Mouse (Mus musculus) CH12.LX (cell line): Measurements from ENCODE around the gene Cyp4f14.

Experiments
- BHLHE40 ChIP-seq: IDR thresholded peaks from 2 replicates; pipeline ENCODE4 v1.6.1; 2011; ENCODE audit warnings: mild to moderate bottlenecking, low read depth, low read length, improper control_type of control experiment
- CHD2 ChIP-seq: IDR thresholded peaks from 2 replicates; pipeline ENCODE4 v1.6.1; 2011; ENCODE audit warnings: low read length, improper control_type of control experiment
- CTCF ChIP-seq, 2 experiments: IDR thresholded peaks in 1 of 2; conservative IDR thresholded peaks in 1 of 2; 2 replicates each; pipeline ENCODE4 v1.5.1; 2011 to 2012; ENCODE audit warnings: low read depth in 2 of 2, low read length in 2 of 2, improper control_type of control experiment in 1 of 2, inconsistent platforms in 1 of 2, mild to moderate bottlenecking in 1 of 2, moderate library complexity in 1 of 2
- E2F4 ChIP-seq: IDR thresholded peaks from 2 replicates; pipeline ENCODE4 v1.6.1; 2011; ENCODE audit warnings: low read depth, low read length, improper control_type of control experiment; ENCODE audit not compliant: insufficient replicate concordance
- JUND ChIP-seq: conservative IDR thresholded peaks from 2 replicates; pipeline ENCODE4 v1.6.1; 2011; ENCODE audit warnings: low read depth, low read length, improper control_type of control experiment
- KAT2A ChIP-seq: IDR thresholded peaks from 2 replicates; pipeline ENCODE4 v1.6.1; 2012; ENCODE audit warnings: low read length, improper control_type of control experiment, inconsistent platforms; ENCODE audit not compliant: insufficient replicate concordance
- MAX ChIP-seq: IDR thresholded peaks from 2 replicates; pipeline ENCODE4 v1.6.1; 2011; ENCODE audit warnings: low read length, improper control_type of control experiment
- POLR2A ChIP-seq: IDR thresholded peaks from 2 replicates; pipeline ENCODE4 v1.6.1; 2011; ENCODE audit warnings: low read depth, mild to moderate bottlenecking, improper control_type of control experiment, low read length
- POLR2AphosphoS2 ChIP-seq: IDR thresholded peaks from 2 replicates; pipeline ENCODE4 v1.6.1; 2011; ENCODE audit warnings: low read depth, low read length, improper control_type of control experiment
- RCOR1 ChIP-seq: conservative IDR thresholded peaks from 2 replicates; pipeline ENCODE4 v1.6.1; 2012; ENCODE audit warnings: low read depth, mild to moderate bottlenecking, inconsistent platforms, low read length, improper control_type of control experiment
- UBTF ChIP-seq: IDR thresholded peaks from 2 replicates; pipeline ENCODE4 v1.6.1; 2012; ENCODE audit warnings: low read depth, mild to moderate bottlenecking, inconsistent platforms, low read length, improper control_type of control experiment, moderate library complexity
- ZC3H11A ChIP-seq: IDR thresholded peaks from 2 replicates; pipeline ENCODE4 v1.6.1; 2012; ENCODE audit warnings: low read depth, mild to moderate bottlenecking, inconsistent platforms, low read length, improper control_type of control experiment

DNA sequence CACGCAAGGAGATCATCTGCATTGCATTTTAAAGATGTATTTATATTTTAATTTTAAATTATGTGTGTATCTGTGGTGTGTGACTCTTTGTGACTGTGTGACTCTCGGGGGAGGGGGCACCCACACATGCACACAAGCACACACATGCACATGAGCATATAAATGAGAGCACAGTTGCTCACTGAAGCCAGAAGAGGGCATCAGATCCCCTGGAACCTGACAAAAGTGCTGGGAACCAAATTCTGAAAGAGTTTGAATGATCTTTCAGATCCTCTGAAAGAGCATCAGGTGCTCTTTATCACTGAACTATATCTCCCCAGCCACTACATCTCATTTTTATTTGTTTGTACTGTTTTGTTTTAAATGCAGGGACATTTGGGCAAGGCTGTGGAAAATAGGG, 12.7 kb downstream of the Cyp4f14 start:
- TF ChIP-seq POLR2A (no peak), MAX (no peak), CTCF (conservative IDR thresholded peaks at IDR 0.05 in 1 of 2, IDR thresholded peaks at IDR 0.05 in 1 of 2; ENCODE audit: low read depth in 2 of 2, low read length in 2 of 2) (peak; percentile 16 to 71; a peak in 2 of 4 replicates), POLR2AphosphoS2 (no peak), KAT2A (no peak), BHLHE40 (peak; percentile 56; the same call in 1 of the 2 replicates), JUND (no peak), CHD2 (no peak), ZC3H11A (0 out of 2 replicates have a peak, but pooled peaks have one; percentile 4), E2F4 (no peak), RCOR1 (no peak), UBTF (no peak)
